Mouse (Mus musculus) small intestine, adult 2 months (tissue): Measurements from ENCODE around the gene Cacnb4.

Experiments
- CTCF ChIP-seq: fragments of 200-500 bp; IDR thresholded peaks from 2 replicates; pipeline ENCODE4 v1.5.1; 2012; ENCODE audit warnings: low read depth, mild to moderate bottlenecking, control low read depth, inconsistent platforms, low read length, moderate library complexity, mixed read lengths; ENCODE audit not compliant: insufficient replicate concordance, insufficient read length; ENCODE audit errors: extremely low read depth
- POLR2A ChIP-seq: fragments of 200-500 bp; IDR thresholded peaks from 2 replicates; pipeline ENCODE4 v1.6.1; 2012; ENCODE audit warnings: low read depth, mild to moderate bottlenecking, control low read depth, inconsistent platforms, low read length, moderate library complexity

DNA sequence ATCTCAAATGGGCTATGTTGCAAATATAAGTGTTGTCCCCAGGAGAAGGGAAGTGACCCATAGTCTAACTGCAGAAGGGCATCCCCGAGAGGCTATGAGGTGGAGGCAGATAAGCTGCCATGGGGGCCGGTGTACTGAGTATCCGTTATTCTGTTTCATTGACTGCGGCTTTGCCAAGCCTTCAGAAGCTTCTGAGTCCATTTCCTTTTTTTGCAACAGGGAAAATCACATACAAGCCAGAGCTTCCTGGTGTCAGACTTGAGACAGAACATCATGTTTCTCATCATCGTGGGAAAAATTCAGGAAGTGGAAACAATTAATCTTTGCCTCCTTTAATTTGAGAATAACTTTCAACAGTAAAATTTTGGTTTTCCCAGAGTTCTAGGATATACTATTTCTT lies 193.1 kb downstream of the Cacnb4 start:
- TF ChIP-seq CTCF (no peak), POLR2A (no peak)
